Mouse (Mus musculus) embryo, embryonic 11 days (tissue): ENCODE results near the gene Hebp2.
"Not testable (repeated sequence)": the region's sequence is repeated elsewhere in the genome, so short reads cannot be mapped to it uniquely, and the experiment has no call there.

Source experiments
- DNase-seq: peaks from one replicate; pipeline ENCODE4 v3.0.0-alpha.2; 2015

Hebp2 gene

GRCm38 (mm10) chr10:18545813-18546235 lies at the start of gene Hebp2:
TSS of gene Hebp2 (minus strand) at chr10:18546076.
- DNase-seq: peak; percentile 92

- DNase-seq: no peak
Observed at GRCm38 (mm10) chr10:18589455-18589854, 43.6 kb upstream of the Hebp2 start.

- DNase-seq: no peak
Observed at GRCm38 (mm10) chr10:18584188-18584587, 38.3 kb upstream of the Hebp2 start.

GRCm38 (mm10) chr10:18572581-18572980 lies 26.7 kb upstream of the Hebp2 start:
- peak; percentile 20 for DNase-seq

GRCm38 (mm10) chr10:18562940-18563339 lies 17.1 kb upstream of the Hebp2 start:
- DNase-seq: peak; percentile 62

GRCm38 (mm10) chr10:18561445-18561844 lies 15.6 kb upstream of the Hebp2 start:
- no peak for DNase-seq

- DNase-seq: not testable (repeated sequence)
Observed at GRCm38 (mm10) chr10:18559076-18559475, 13.2 kb upstream of the Hebp2 start.

GRCm38 (mm10) chr10:18549321-18550216 lies 3.7 kb upstream of the Hebp2 start:
- DNase-seq: peak; percentile 73

GRCm38 (mm10) chr10:18547381-18547780 lies 1.5 kb upstream of the Hebp2 start:
- no peak for DNase-seq

GRCm38 (mm10) chr10:18545309-18545708 lies 567 bp downstream of the Hebp2 start:
- peak; percentile 39 for DNase-seq

- no peak for DNase-seq
Observed at GRCm38 (mm10) chr10:18536889-18537288, 9.0 kb downstream of the Hebp2 start.

GRCm38 (mm10) chr10:18532293-18532692 lies 13.6 kb downstream of the Hebp2 start:
- DNase-seq: peak; percentile 26

GRCm38 (mm10) chr10:18530161-18530560 lies 15.7 kb downstream of the Hebp2 start:
- DNase-seq: no peak

GRCm38 (mm10) chr10:18529177-18529576 lies 16.7 kb downstream of the Hebp2 start:
- DNase-seq: no peak

GRCm38 (mm10) chr10:18528475-18528874 lies 17.4 kb downstream of the Hebp2 start:
- peak; percentile 64 for DNase-seq

GRCm38 (mm10) chr10:18527766-18528165 lies 18.1 kb downstream of the Hebp2 start:
- DNase-seq: no peak

- DNase-seq: no peak
Observed at GRCm38 (mm10) chr10:18526851-18527675, 18.8 kb downstream of the Hebp2 start.

GRCm38 (mm10) chr10:18526184-18526850 lies 19.6 kb downstream of the Hebp2 start:
- no peak for DNase-seq

- no peak for DNase-seq
Observed at GRCm38 (mm10) chr10:18525726-18526125, 20.1 kb downstream of the Hebp2 start.

GRCm38 (mm10) chr10:18525311-18525710 lies 20.6 kb downstream of the Hebp2 start:
- DNase-seq: no peak

- no peak for DNase-seq
Observed at GRCm38 (mm10) chr10:18522556-18522955, 23.3 kb downstream of the Hebp2 start.

- no peak for DNase-seq
Observed at GRCm38 (mm10) chr10:18511496-18511895, 34.4 kb downstream of the Hebp2 start.

GRCm38 (mm10) chr10:18510663-18511062 lies 35.2 kb downstream of the Hebp2 start:
- DNase-seq: no peak
